Mouse (Mus musculus) E14TG2a.4 (cell line): ENCODE measurements at regions not wholly inside any gene's neighbourhood (a gene's known extent, or its start where the extent isn't known, plus 50 kb on each side); places are given as distances from the start of the nearest gene placed in this dataset.
A peak's percentile ranks its signal among the peaks of the same experiment; 100 is the strongest.

Experiments
- CTCF ChIP-seq: conservative IDR thresholded peaks from 2 replicates; pipeline ENCODE4 v1.5.1; 2014; ENCODE audit warnings: low read length
- NANOG ChIP-seq: IDR thresholded peaks from 2 replicates; pipeline ENCODE4 v1.6.1; 2014; ENCODE audit warnings: borderline replicate concordance, low read length, mixed read lengths
- POU5F1 ChIP-seq: IDR thresholded peaks from 2 replicates; pipeline ENCODE4 v1.6.1; 2014; ENCODE audit warnings: low read length, borderline replicate concordance

GRCm38 (mm10) chr14:58225869-58226268, 155.5 kb downstream of the Fgf9 start:
- TF ChIP-seq NANOG: no peak
- TF ChIP-seq CTCF: peak; percentile 70
- no peak for TF ChIP-seq POU5F1
